Mouse (Mus musculus) stomach, postnatal 0 days (tissue): ENCODE data around the gene Tet3. TPM values are rescaled to one million over a fixed set of nuclear protein-coding genes. Genes with fewer than 3 reads are reported as not detected.

Source experiments
- ATAC-seq: fragments of 200-750 bp; cut with Nextera tagmentation; 2 replicates; pipeline ENCODE4 v1.8.0; 2017; ENCODE audit not compliant: low FRiP score, low TSS enrichment
- DNase-seq: peaks from one replicate; pipeline ENCODE4 v3.0.0-alpha.2; 2016; ENCODE audit warnings: low spot score
- H3K27ac ChIP-seq: fragments of 300-500 bp; sonication (generic); replicated peaks from 2 replicates; pipeline ENCODE4 v1.5.1; 2014; ENCODE audit warnings: mild to moderate bottlenecking, control low read depth
- H3K27me3 ChIP-seq: fragments of 300-500 bp; sonication (generic); 2 replicates; pipeline ENCODE4 v1.6.1; 2014; ENCODE audit warnings: low read length; ENCODE audit not compliant: control insufficient read depth, insufficient read depth
- H3K36me3 ChIP-seq: fragments of 300-500 bp; sonication (generic); 2 replicates; pipeline ENCODE4 v1.6.1; 2014; ENCODE audit warnings: low read length, mixed read lengths; ENCODE audit not compliant: control insufficient read depth, insufficient read depth
- H3K4me1 ChIP-seq: fragments of 300-500 bp; sonication (generic); replicated peaks from 2 replicates; pipeline ENCODE4 v1.6.1; 2014; ENCODE audit warnings: antibody characterized with exemption; ENCODE audit not compliant: control insufficient read depth, insufficient read depth
- H3K4me2 ChIP-seq: fragments of 300-500 bp; sonication (generic); replicated peaks from 2 replicates; pipeline ENCODE4 v1.6.1; 2014; ENCODE audit warnings: low read depth, mild to moderate bottlenecking, control low read depth, moderate library complexity
- H3K4me3 ChIP-seq: fragments of 300-500 bp; sonication (generic); 2 replicates; pipeline ENCODE4 v1.5.1; 2014; ENCODE audit warnings: low read depth, low read length, control low read depth
- H3K9ac ChIP-seq: fragments of 300-500 bp; sonication (generic); 2 replicates; pipeline ENCODE4 v1.6.1; 2014; ENCODE audit warnings: mild to moderate bottlenecking, low read length, control low read depth, mixed read lengths
- H3K9me3 ChIP-seq: fragments of 300-500 bp; sonication (generic); 2 replicates; pipeline ENCODE4 v1.6.1; 2016; ENCODE audit warnings: low read length; ENCODE audit not compliant: control insufficient read depth
- CTCF ChIP-seq: IDR thresholded peaks from 2 replicates; pipeline ENCODE4 v1.5.1; 2016; ENCODE audit warnings: antibody characterized with exemption, low read depth, mild to moderate bottlenecking, moderate library complexity
- EP300 ChIP-seq: optimal IDR thresholded peaks from 2 replicates; pipeline ENCODE3; 2016; ENCODE audit warnings: antibody characterized with exemption
- WGBS: fragments of 180-500 bp; shearing (Covaris S2); extraction: QIAGEN DNeasy Blood & Tissue Kit; methylation state at CpG from one replicate; pipeline ENCODE4 v1.1.7; 2014; 5-methylcytosine and 5-hydroxymethylcytosine counted together
- polyA plus RNA-seq: library from polyadenylated mRNA; unstranded; fragments of >200 nt; fragmentation: Nextera tagmentation; extraction: Ambion mirVana; gene quantifications from 2 replicates; pipeline ENCODE4 v1.2.1, GENCODE M21; 2015

The Tet3 gene
- polyA plus RNA-seq, 1 experiment from 2014 or later, result 22.7 TPM

- no peaks in the 10 kb centered on the region for H3K27me3 ChIP-seq
- peaks cover 26% of the 10 kb centered on the region for H3K4me1 ChIP-seq
- TF ChIP-seq EP300 (no peak), CTCF (no peak)
- H3K4me2 ChIP-seq, result no peak overlapping the region
- 82% methylated on average over 3 of the region's 3 CpGs for WGBS
- DNase-seq (no peak), ATAC-seq (no peak)
- H3K4me3 ChIP-seq, result no peak overlapping the region
- H3K9me3 ChIP-seq, result no peaks in the 10 kb centered on the region
- H3K36me3 ChIP-seq, result no peaks in the 10 kb centered on the region; the same call in 1 of the 2 replicates
- no peak overlapping the region for H3K9ac ChIP-seq
- H3K27ac ChIP-seq, result no peak overlapping the region
Observed at GRCm38 (mm10) chr6:83437225-83437624, 21.7 kb downstream of the Tet3 start.

- Histone ChIP-seq H3K4me3 (no peak overlapping the region), H3K4me1 (peaks cover 26% of the 10 kb centered on the region), H3K27ac (no peak overlapping the region), H3K9me3 (no peaks in the 10 kb centered on the region), H3K36me3 (no peaks in the 10 kb centered on the region; the same call in 1 of the 2 replicates), H3K4me2 (no peak overlapping the region), H3K9ac (no peak overlapping the region), H3K27me3 (no peaks in the 10 kb centered on the region)
- no peak for DNase-seq
- no peak for ATAC-seq
- 71% methylated on average over 4 of the region's 4 CpGs for WGBS
- TF ChIP-seq EP300, result no peak
- no peak for TF ChIP-seq CTCF
Observed at GRCm38 (mm10) chr6:83436547-83436946, 22.3 kb downstream of the Tet3 start.

GRCm38 (mm10) chr6:83435174-83435573, 23.7 kb downstream of the Tet3 start:
- H3K9me3 ChIP-seq, result no peaks in the 10 kb centered on the region
- ATAC-seq, result no peak
- WGBS, result 34% methylated on average over 5 of the region's 5 CpGs
- H3K36me3 ChIP-seq, result no peaks in the 10 kb centered on the region; the same call in 1 of the 2 replicates
- TF ChIP-seq CTCF (no peak), EP300 (no peak)
- peak; percentile 69 for DNase-seq
- H3K27me3 ChIP-seq, result no peaks in the 10 kb centered on the region
- no peak overlapping the region for H3K4me3 ChIP-seq
- peak overlapping the region; percentile 31; the same call in 1 of the 2 replicates for H3K27ac ChIP-seq
- no peak overlapping the region for H3K4me2 ChIP-seq
- no peak overlapping the region for H3K9ac ChIP-seq
- peaks cover 25% of the 10 kb centered on the region for H3K4me1 ChIP-seq

- no peak for TF ChIP-seq EP300
- no peak for TF ChIP-seq CTCF
- no peaks in the 10 kb centered on the region for H3K27me3 ChIP-seq
- H3K4me3 ChIP-seq, result no peak overlapping the region
Observed at GRCm38 (mm10) chr6:83433546-83433945, 25.3 kb downstream of the Tet3 start.

GRCm38 (mm10) chr6:83432966-83433365, 25.9 kb downstream of the Tet3 start:
- no peak for DNase-seq
- H3K27me3 ChIP-seq, result no peaks in the 10 kb centered on the region
- no peak overlapping the region for H3K4me3 ChIP-seq
- WGBS, result 59% methylated on average over 7 of the region's 7 CpGs
- ATAC-seq, result peak; percentile 48
- H3K9me3 ChIP-seq, result no peaks in the 10 kb centered on the region
- TF ChIP-seq EP300 (no peak), CTCF (no peak)
- no peak overlapping the region for H3K4me2 ChIP-seq
- no peaks in the 10 kb centered on the region for H3K36me3 ChIP-seq
- no peak overlapping the region for H3K9ac ChIP-seq
- H3K27ac ChIP-seq, result peak overlapping the region; percentile 56; the same call in 1 of the 2 replicates
- H3K4me1 ChIP-seq, result peaks cover 23% of the 10 kb centered on the region

More at GRCm38 (mm10) chr6:83433546-83433945, 25.3 kb downstream of the Tet3 start:
- Histone ChIP-seq H3K27ac (peak overlapping the region; percentile 77), H3K4me1 (peaks cover 18% of the 10 kb centered on the region), H3K36me3 (no peaks in the 10 kb centered on the region), H3K9me3 (no peaks in the 10 kb centered on the region), H3K4me2 (no peak overlapping the region), H3K9ac (no peak overlapping the region)
- ATAC-seq, result no peak
- 47% methylated on average over 4 of the region's 4 CpGs for WGBS
- no peak for DNase-seq

- Histone ChIP-seq H3K4me1 (peaks cover 16% of the 10 kb centered on the region), H3K9me3 (no peaks in the 10 kb centered on the region), H3K4me2 (no peak overlapping the region), H3K9ac (no peak overlapping the region), H3K27ac (peak overlapping the region; percentile 82), H3K4me3 (no peak overlapping the region), H3K27me3 (no peaks in the 10 kb centered on the region), H3K36me3 (no peaks in the 10 kb centered on the region)
- TF ChIP-seq CTCF (no peak), EP300 (no peak)
- DNase-seq (peak; percentile 42), ATAC-seq (peak; percentile 50)
- 23% methylated on average over 5 of the region's 5 CpGs for WGBS
Observed at GRCm38 (mm10) chr6:83427968-83428731, 30.7 kb downstream of the Tet3 start.
